Mouse (Mus musculus) embryonic facial prominence, embryonic 14.5 days (tissue): ENCODE measurements at regions not wholly inside any gene's neighbourhood (a gene's known extent, or its start where the extent isn't known, plus 50 kb on each side); places are given as distances from the start of the nearest gene placed in this dataset.

Source experiments
- ATAC-seq: fragments of 200-750 bp; cut with Nextera tagmentation; 2 replicates; pipeline ENCODE4 v1.8.0; 2017; ENCODE audit warnings: low read depth, moderate number of reproducible peaks, moderate TSS enrichment
- DNase-seq: peaks from one replicate; pipeline ENCODE4 v3.0.0-alpha.2; 2015; ENCODE audit warnings: low spot score
- H3K27ac ChIP-seq: fragments of 300-500 bp; sonication (generic); replicated peaks from 2 replicates; pipeline ENCODE4 v1.5.1; 2014; ENCODE audit warnings: low read depth, mild to moderate bottlenecking, low read length, moderate library complexity
- H3K27me3 ChIP-seq: fragments of 300-500 bp; sonication (generic); replicated peaks from 2 replicates; pipeline ENCODE4 v1.6.1; 2014; ENCODE audit warnings: low read length; ENCODE audit not compliant: control insufficient read depth, insufficient read depth
- H3K36me3 ChIP-seq: fragments of 300-500 bp; sonication (generic); 2 replicates; pipeline ENCODE4 v1.6.1; 2014; ENCODE audit warnings: low read length, mixed read lengths; ENCODE audit not compliant: control insufficient read depth, insufficient read depth
- H3K4me1 ChIP-seq: fragments of 300-500 bp; sonication (generic); 2 replicates; pipeline ENCODE4 v1.6.1; 2014; ENCODE audit warnings: antibody characterized with exemption, low read length; ENCODE audit not compliant: control insufficient read depth, insufficient read depth
- H3K4me2 ChIP-seq: fragments of 300-500 bp; sonication (generic); 2 replicates; pipeline ENCODE4 v1.6.1; 2014; ENCODE audit warnings: low read depth, mild to moderate bottlenecking, low read length, moderate library complexity, mixed read lengths
- H3K4me3 ChIP-seq: fragments of 300-500 bp; sonication (generic); 2 replicates; pipeline ENCODE4 v1.5.1; 2014; ENCODE audit warnings: low read depth, mild to moderate bottlenecking, low read length
- H3K9ac ChIP-seq: fragments of 300-500 bp; sonication (generic); 2 replicates; pipeline ENCODE4 v1.6.1; 2014; ENCODE audit warnings: low read depth, mild to moderate bottlenecking, low read length, moderate library complexity, mixed read lengths
- H3K9me3 ChIP-seq: fragments of 300-500 bp; sonication (generic); 2 replicates; pipeline ENCODE4 v1.6.1; 2016; ENCODE audit warnings: low read length; ENCODE audit not compliant: control insufficient read depth
- WGBS: fragments of 180-500 bp; shearing (Covaris S2); extraction: QIAGEN DNeasy Blood & Tissue Kit; methylation state at CpG from one replicate; pipeline ENCODE4 v1.1.7; 2014; 5-methylcytosine and 5-hydroxymethylcytosine counted together

- Histone ChIP-seq H3K4me1 (no peaks in the 10 kb centered on the region), H3K4me3 (no peak overlapping the region), H3K9me3 (no peaks in the 10 kb centered on the region), H3K4me2 (no peak overlapping the region), H3K9ac (no peak overlapping the region), H3K27ac (no peak overlapping the region), H3K36me3 (no peaks in the 10 kb centered on the region), H3K27me3 (no peaks in the 10 kb centered on the region)
- DNase-seq (no peak), ATAC-seq (no peak)
- 75% methylated on average over 4 of the region's 4 CpGs for WGBS
Measured at GRCm38 (mm10) chr10:66597952-66598351, 498.0 kb upstream of the Jmjd1c start.

- H3K9me3 ChIP-seq: no peaks in the 10 kb centered on the region
- no peak overlapping the region for H3K4me2 ChIP-seq
- no peak for ATAC-seq
- H3K4me1 ChIP-seq: no peaks in the 10 kb centered on the region
- H3K4me3 ChIP-seq: no peak overlapping the region
- 53% methylated on average over 3 of the region's 3 CpGs for WGBS
- no peaks in the 10 kb centered on the region for H3K36me3 ChIP-seq
- DNase-seq: no peak
- no peak overlapping the region for H3K27ac ChIP-seq
- H3K27me3 ChIP-seq: no peaks in the 10 kb centered on the region
- no peak overlapping the region for H3K9ac ChIP-seq
Measured at GRCm38 (mm10) chr10:66607141-66607540, 488.8 kb upstream of the Jmjd1c start.

GRCm38 (mm10) chr10:66616280-66616679, 479.6 kb upstream of the Jmjd1c start:
- Histone ChIP-seq H3K9ac (no peak overlapping the region), H3K4me2 (no peak overlapping the region), H3K4me3 (no peak overlapping the region), H3K9me3 (no peaks in the 10 kb centered on the region), H3K27ac (no peak overlapping the region), H3K36me3 (no peaks in the 10 kb centered on the region), H3K4me1 (no peaks in the 10 kb centered on the region), H3K27me3 (no peaks in the 10 kb centered on the region; the same call in 1 of the 2 replicates)
- DNase-seq: no peak
- ATAC-seq: no peak
- 71% methylated on average over 3 of the region's 3 CpGs for WGBS

- no peak overlapping the region for H3K4me3 ChIP-seq
- no peaks in the 10 kb centered on the region for H3K9me3 ChIP-seq
- WGBS: 82% methylated on average over 3 of the region's 3 CpGs
- no peaks in the 10 kb centered on the region for H3K27me3 ChIP-seq
- no peaks in the 10 kb centered on the region for H3K36me3 ChIP-seq
- ATAC-seq (no peak), DNase-seq (peak; percentile 10)
- H3K4me2 ChIP-seq: no peak overlapping the region
- H3K4me1 ChIP-seq: no peaks in the 10 kb centered on the region
- no peak overlapping the region for H3K9ac ChIP-seq
- H3K27ac ChIP-seq: no peak overlapping the region
Measured at GRCm38 (mm10) chr10:66630996-66631395, 464.9 kb upstream of the Jmjd1c start.

- H3K9me3 ChIP-seq: no peaks in the 10 kb centered on the region
- peaks cover 2% of the 10 kb centered on the region; the same call in 1 of the 2 replicates for H3K4me1 ChIP-seq
- peak; percentile 24 for DNase-seq
- no peaks in the 10 kb centered on the region for H3K36me3 ChIP-seq
- H3K27me3 ChIP-seq: no peaks in the 10 kb centered on the region
- no peak overlapping the region for H3K4me2 ChIP-seq
- ATAC-seq: peak; percentile 12; the same call in 1 of the 2 replicates
- H3K4me3 ChIP-seq: no peak overlapping the region
- WGBS: 62% methylated on average over 24 of the region's 24 CpGs
- H3K27ac ChIP-seq: no peak overlapping the region
- H3K9ac ChIP-seq: no peak overlapping the region
Measured at GRCm38 (mm10) chr10:66640890-66641847, 454.8 kb upstream of the Jmjd1c start.

- Histone ChIP-seq H3K27me3 (no peaks in the 10 kb centered on the region), H3K4me1 (peaks cover 2% of the 10 kb centered on the region; the same call in 1 of the 2 replicates), H3K4me3 (no peak overlapping the region), H3K36me3 (no peaks in the 10 kb centered on the region), H3K9ac (no peak overlapping the region), H3K27ac (no peak overlapping the region), H3K9me3 (no peaks in the 10 kb centered on the region), H3K4me2 (no peak overlapping the region)
- WGBS: 93% methylated on average over 6 of the region's 6 CpGs
- no peak for DNase-seq
- ATAC-seq: no peak
Measured at GRCm38 (mm10) chr10:66641966-66642365, 454.0 kb upstream of the Jmjd1c start.

GRCm38 (mm10) chr10:66643160-66643559, 452.8 kb upstream of the Jmjd1c start:
- Histone ChIP-seq H3K9me3 (no peaks in the 10 kb centered on the region), H3K4me1 (peaks cover 2% of the 10 kb centered on the region; the same call in 1 of the 2 replicates), H3K4me3 (no peak overlapping the region), H3K27me3 (no peaks in the 10 kb centered on the region), H3K9ac (no peak overlapping the region), H3K27ac (no peak overlapping the region), H3K36me3 (no peaks in the 10 kb centered on the region), H3K4me2 (no peak overlapping the region)
- WGBS: 79% methylated on average over 5 of the region's 5 CpGs
- ATAC-seq: no peak
- no peak for DNase-seq

GRCm38 (mm10) chr10:66657520-66657919, 438.4 kb upstream of the Jmjd1c start:
- Histone ChIP-seq H3K4me1 (no peaks in the 10 kb centered on the region), H3K4me3 (no peak overlapping the region), H3K4me2 (no peak overlapping the region), H3K9me3 (no peaks in the 10 kb centered on the region), H3K36me3 (no peaks in the 10 kb centered on the region), H3K9ac (no peak overlapping the region), H3K27me3 (no peaks in the 10 kb centered on the region), H3K27ac (no peak overlapping the region)
- DNase-seq (peak; percentile 69), ATAC-seq (no peak)
- 69% methylated on average over 5 of the region's 5 CpGs for WGBS

GRCm38 (mm10) chr10:66683160-66683559, 412.8 kb upstream of the Jmjd1c start:
- WGBS: 74% methylated on average over 6 of the region's 6 CpGs
- H3K27ac ChIP-seq: no peak overlapping the region
- DNase-seq (peak; percentile 19), ATAC-seq (no peak)
- no peak overlapping the region for H3K9ac ChIP-seq
- H3K4me3 ChIP-seq: no peak overlapping the region
- H3K9me3 ChIP-seq: peaks cover 7% of the 10 kb centered on the region
- H3K4me1 ChIP-seq: no peaks in the 10 kb centered on the region
- H3K36me3 ChIP-seq: no peaks in the 10 kb centered on the region
- no peaks in the 10 kb centered on the region for H3K27me3 ChIP-seq
- H3K4me2 ChIP-seq: no peak overlapping the region; the same call in 1 of the 2 replicates
